Mouse (Mus musculus) hindbrain, postnatal 0 days (tissue): ENCODE measurements at regions not wholly inside any gene's neighbourhood (a gene's known extent, or its start where the extent isn't known, plus 50 kb on each side); places are given as distances from the start of the nearest gene placed in this dataset.

Experiments
- ATAC-seq: fragments of 200-750 bp; cut with Nextera tagmentation; 2 replicates; pipeline ENCODE4 v1.8.0; 2017; ENCODE audit warnings: mild to moderate bottlenecking, moderate TSS enrichment, moderate library complexity
- DNase-seq: peaks from one replicate; pipeline ENCODE4 v3.0.0-alpha.2; 2015; ENCODE audit warnings: low spot score
- H3K27ac ChIP-seq: fragments of 300-500 bp; sonication (generic); 2 replicates; pipeline ENCODE4 v1.5.1; 2014; ENCODE audit warnings: mild to moderate bottlenecking
- H3K27me3 ChIP-seq: fragments of 300-500 bp; sonication (generic); 2 replicates; pipeline ENCODE4 v1.6.1; 2014; ENCODE audit warnings: low read length, mixed read lengths; ENCODE audit not compliant: insufficient read depth
- H3K36me3 ChIP-seq: fragments of 300-500 bp; sonication (generic); 2 replicates; pipeline ENCODE4 v1.6.1; 2014; ENCODE audit warnings: low read length, mixed read lengths; ENCODE audit not compliant: insufficient read depth
- H3K4me1 ChIP-seq: fragments of 300-500 bp; sonication (generic); 2 replicates; pipeline ENCODE4 v1.6.1; 2014; ENCODE audit warnings: antibody characterized with exemption, low read length, mixed read lengths; ENCODE audit not compliant: insufficient read depth
- H3K4me2 ChIP-seq: fragments of 300-500 bp; sonication (generic); 2 replicates; pipeline ENCODE4 v1.6.1; 2014; ENCODE audit warnings: low read depth, mild to moderate bottlenecking, low read length, moderate library complexity, mixed read lengths
- H3K4me3 ChIP-seq: fragments of 300-500 bp; sonication (generic); 2 replicates; pipeline ENCODE4 v1.5.1; 2014; ENCODE audit warnings: low read length
- H3K9ac ChIP-seq: fragments of 300-500 bp; sonication (generic); replicated peaks from 2 replicates; pipeline ENCODE4 v1.6.1; 2014; ENCODE audit warnings: mild to moderate bottlenecking, low read length, moderate library complexity, mixed read lengths
- H3K9me3 ChIP-seq: fragments of 300-500 bp; sonication (generic); 2 replicates; pipeline ENCODE4 v1.6.1; 2016; ENCODE audit warnings: low read length, mixed read lengths
- CTCF ChIP-seq: IDR thresholded peaks from 2 replicates; pipeline ENCODE4 v1.5.1; 2016; ENCODE audit warnings: antibody characterized with exemption, control low read depth, low read depth
- WGBS: fragments of 180-500 bp; shearing (Covaris S2); extraction: QIAGEN DNeasy Blood & Tissue Kit; methylation state at CpG from one replicate; pipeline ENCODE4 v1.1.7; 2014; 5-methylcytosine and 5-hydroxymethylcytosine counted together

DNA sequence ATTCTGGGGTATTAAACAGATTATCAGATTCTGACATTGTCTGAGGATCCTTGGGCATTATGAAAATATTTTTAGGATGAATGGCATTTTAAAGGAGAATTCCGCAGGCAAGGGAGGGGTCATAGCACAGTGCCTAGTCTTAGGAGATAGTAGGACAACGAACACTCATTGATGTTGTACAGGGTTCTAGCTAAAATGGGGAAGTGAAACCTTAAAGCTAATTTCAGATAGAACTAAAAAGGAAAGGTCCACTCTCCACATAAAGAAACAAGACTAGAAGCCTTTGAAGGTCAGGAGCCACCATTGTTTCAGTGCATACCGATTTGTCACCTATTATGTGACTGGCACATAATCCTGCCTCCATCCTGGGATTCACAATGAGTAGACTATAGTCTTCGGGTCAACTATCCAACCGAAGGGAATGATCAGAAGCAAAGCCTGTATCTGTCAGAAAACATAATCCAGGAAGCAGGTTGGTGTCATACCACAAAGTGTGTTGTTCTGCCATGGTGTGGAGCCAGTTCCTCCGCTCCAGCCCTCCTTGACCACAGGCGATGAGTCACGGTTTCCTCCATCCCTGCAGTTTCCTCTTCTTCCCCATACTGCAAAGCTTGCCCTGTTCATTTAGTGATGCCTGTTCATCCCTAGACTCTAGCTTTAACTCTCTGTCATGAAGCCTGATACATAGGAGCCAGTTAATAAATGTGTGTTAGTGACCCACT lies 110.6 kb downstream of the Tmco5 start:
- Histone ChIP-seq H3K27ac (no peak overlapping the region), H3K4me1 (no peaks in the 10 kb centered on the region), H3K36me3 (no peaks in the 10 kb centered on the region), H3K9me3 (no peaks in the 10 kb centered on the region), H3K4me3 (no peak overlapping the region), H3K4me2 (no peak overlapping the region), H3K9ac (no peak overlapping the region), H3K27me3 (no peaks in the 10 kb centered on the region)
- DNase-seq (no peak), ATAC-seq (no peak)
- no peak for TF ChIP-seq CTCF
- 89% methylated on average over 8 of the region's 8 CpGs for WGBS

DNA sequence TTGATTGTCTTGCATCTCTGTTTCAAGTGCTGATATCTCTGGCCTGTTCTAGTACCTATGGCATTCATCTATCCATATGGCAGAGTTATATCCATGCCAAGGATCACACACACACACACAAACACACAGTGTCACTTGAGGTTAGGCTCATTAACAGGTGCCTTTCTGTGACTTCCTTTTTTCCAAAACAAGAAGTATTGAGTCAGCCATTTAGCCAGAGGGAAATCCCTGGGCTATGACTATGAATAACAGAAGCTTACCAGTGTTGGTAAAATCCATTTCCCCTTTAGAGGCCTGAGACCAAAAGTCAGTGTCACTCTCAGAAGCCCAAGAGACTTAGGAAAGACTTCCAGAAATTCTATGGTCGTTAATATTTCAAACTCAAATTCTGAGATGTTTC lies 111.6 kb downstream of the Tmco5 start:
- Histone ChIP-seq H3K4me1 (no peaks in the 10 kb centered on the region), H3K4me2 (no peak overlapping the region), H3K9me3 (no peaks in the 10 kb centered on the region), H3K27ac (no peak overlapping the region), H3K9ac (no peak overlapping the region), H3K36me3 (no peaks in the 10 kb centered on the region), H3K4me3 (no peak overlapping the region), H3K27me3 (no peaks in the 10 kb centered on the region)
- 85% methylated on average over 1 of the region's 1 CpGs for WGBS
- no peak for DNase-seq
- no peak for ATAC-seq
- TF ChIP-seq CTCF, result no peak

DNA sequence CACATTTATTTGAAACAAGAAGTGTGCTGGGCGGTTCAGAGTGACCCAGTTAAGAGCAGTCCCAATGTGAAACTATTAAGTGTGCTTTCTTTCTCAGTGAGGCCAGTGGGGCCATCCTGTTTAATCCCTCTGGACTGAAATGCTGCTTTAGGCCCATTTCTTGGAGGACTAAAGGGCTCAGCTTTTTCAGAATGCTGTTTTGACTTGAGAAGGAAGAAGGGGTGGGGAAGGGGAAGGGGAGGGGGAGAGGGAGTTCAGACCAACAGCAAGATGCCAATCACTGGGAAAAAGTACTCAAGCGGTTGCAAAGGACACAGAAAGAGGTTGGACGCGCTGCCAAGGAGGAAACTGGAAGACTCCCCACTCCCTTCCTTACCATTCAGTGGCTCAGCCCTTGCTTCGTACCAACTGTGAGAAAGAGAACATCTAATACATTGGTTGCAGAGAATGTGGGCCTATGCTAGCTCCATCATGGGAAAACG lies 113.1 kb downstream of the Tmco5 start:
- DNase-seq (no peak), ATAC-seq (no peak)
- H3K36me3 ChIP-seq, result no peaks in the 10 kb centered on the region
- H3K9ac ChIP-seq, result no peak overlapping the region
- H3K27ac ChIP-seq, result no peak overlapping the region
- no peak overlapping the region for H3K4me3 ChIP-seq
- no peaks in the 10 kb centered on the region for H3K9me3 ChIP-seq
- no peak for TF ChIP-seq CTCF
- no peaks in the 10 kb centered on the region for H3K27me3 ChIP-seq
- no peak overlapping the region for H3K4me2 ChIP-seq
- WGBS, result 60% methylated on average over 6 of the region's 6 CpGs
- H3K4me1 ChIP-seq, result no peaks in the 10 kb centered on the region

DNA sequence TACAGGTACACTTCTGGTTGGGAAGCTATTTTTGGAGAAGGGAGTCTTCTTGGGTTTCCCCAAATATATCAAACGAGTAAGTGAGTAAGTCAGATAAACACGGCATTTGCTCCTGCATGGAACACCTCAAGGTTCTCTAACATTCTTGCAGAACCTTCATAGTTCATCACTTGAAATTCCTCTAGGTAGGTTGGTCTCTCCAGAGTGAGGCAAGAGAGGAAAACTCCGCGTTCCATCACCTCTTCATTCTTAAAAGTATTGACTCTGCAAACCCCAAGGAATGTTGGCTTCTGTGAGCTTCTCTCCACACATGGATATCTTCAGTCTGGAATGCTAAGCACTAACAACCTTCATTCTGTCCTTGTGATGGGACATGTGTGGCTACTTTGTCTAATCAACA lies 115.2 kb downstream of the Tmco5 start:
- no peak for DNase-seq
- H3K36me3 ChIP-seq, result no peaks in the 10 kb centered on the region
- no peak overlapping the region for H3K9ac ChIP-seq
- no peak overlapping the region for H3K4me2 ChIP-seq
- TF ChIP-seq CTCF, result no peak
- no peak for ATAC-seq
- no peak overlapping the region for H3K4me3 ChIP-seq
- H3K27me3 ChIP-seq, result no peaks in the 10 kb centered on the region
- H3K4me1 ChIP-seq, result no peaks in the 10 kb centered on the region
- WGBS, result 94% methylated on average over 4 of the region's 4 CpGs
- no peak overlapping the region for H3K27ac ChIP-seq
- H3K9me3 ChIP-seq, result no peaks in the 10 kb centered on the region

DNA sequence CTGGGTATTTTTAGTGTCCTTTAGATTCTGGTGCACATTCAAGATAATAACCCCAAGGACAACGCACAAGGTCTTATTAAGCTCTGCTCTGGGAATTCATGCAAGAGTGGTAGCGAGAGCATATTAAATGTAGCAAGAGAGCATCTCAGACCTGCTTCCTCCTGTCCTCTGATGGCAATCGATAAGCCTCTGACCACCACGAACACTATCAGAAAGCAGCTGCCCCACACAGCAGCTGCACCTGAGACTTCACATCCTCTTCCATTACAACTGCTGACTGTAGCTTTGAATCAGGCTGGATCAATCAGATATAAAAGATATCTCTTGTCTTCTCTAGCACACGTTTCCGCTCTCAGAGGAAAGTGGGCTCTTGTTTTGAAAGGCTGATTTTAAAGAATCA lies 117.8 kb downstream of the Tmco5 start:
- Histone ChIP-seq H3K27ac (no peak overlapping the region), H3K4me1 (no peaks in the 10 kb centered on the region), H3K4me2 (no peak overlapping the region), H3K36me3 (no peaks in the 10 kb centered on the region), H3K27me3 (no peaks in the 10 kb centered on the region), H3K9me3 (no peaks in the 10 kb centered on the region), H3K4me3 (no peak overlapping the region), H3K9ac (no peak overlapping the region)
- TF ChIP-seq CTCF, result no peak
- ATAC-seq (no peak), DNase-seq (no peak)
- 68% methylated on average over 6 of the region's 6 CpGs for WGBS

DNA sequence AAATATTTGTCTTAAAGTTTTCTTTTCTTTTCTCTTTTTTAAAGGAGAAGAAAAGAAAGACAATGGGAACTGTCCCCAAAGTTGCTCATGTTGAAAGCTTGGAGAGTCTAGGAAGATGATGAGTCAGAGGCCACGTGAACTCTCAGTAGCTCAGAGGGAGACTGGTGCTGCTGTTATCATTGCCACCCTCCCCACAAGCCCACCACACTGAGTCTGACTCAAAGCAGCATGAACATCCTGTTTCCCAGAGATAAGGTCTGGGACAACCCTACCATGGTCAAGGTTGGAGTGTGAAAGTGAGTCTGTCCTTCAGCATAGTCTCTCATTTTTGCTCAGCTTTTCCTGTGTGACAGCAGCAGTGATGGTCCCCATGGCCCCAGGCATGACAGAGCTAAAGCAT lies 120.3 kb downstream of the Tmco5 start:
- ATAC-seq, result no peak
- no peak for TF ChIP-seq CTCF
- Histone ChIP-seq H3K4me3 (no peak overlapping the region), H3K36me3 (no peaks in the 10 kb centered on the region), H3K27ac (no peak overlapping the region), H3K4me2 (no peak overlapping the region), H3K9me3 (no peaks in the 10 kb centered on the region), H3K4me1 (no peaks in the 10 kb centered on the region), H3K27me3 (no peaks in the 10 kb centered on the region), H3K9ac (no peak overlapping the region)
- no peak for DNase-seq
- WGBS, result 77% methylated on average over 1 of the region's 1 CpGs

DNA sequence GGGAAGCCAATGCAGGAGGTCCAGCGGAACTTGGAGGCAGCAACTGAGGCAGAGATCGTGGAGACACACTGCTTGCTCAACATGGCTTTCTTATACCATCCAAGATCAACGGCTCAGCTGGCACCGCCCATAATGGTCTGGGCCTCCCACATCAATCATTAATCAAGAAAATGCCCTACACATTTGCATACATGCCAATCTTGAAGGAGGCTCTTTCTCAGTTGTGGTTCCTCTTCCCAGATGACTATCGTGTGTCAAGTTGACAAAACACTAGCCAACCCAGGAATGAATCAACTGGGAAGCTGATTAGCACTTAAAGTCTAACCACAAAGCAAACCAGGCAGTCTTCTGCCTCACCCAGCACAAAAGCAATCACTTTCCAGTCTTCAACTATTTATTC lies 121.1 kb downstream of the Tmco5 start:
- no peaks in the 10 kb centered on the region for H3K27me3 ChIP-seq
- WGBS, result 72% methylated on average over 5 of the region's 5 CpGs
- no peak for ATAC-seq
- no peaks in the 10 kb centered on the region for H3K36me3 ChIP-seq
- DNase-seq, result no peak
- no peaks in the 10 kb centered on the region for H3K4me1 ChIP-seq
- no peak overlapping the region for H3K4me3 ChIP-seq
- no peak overlapping the region for H3K4me2 ChIP-seq
- TF ChIP-seq CTCF, result no peak
- H3K9ac ChIP-seq, result no peak overlapping the region
- no peaks in the 10 kb centered on the region for H3K9me3 ChIP-seq
- no peak overlapping the region for H3K27ac ChIP-seq
